Mouse (Mus musculus): Measurements from ENCODE around the gene Dlx5. TPM values are rescaled to one million over a fixed set of nuclear protein-coding genes. Genes with fewer than 3 reads are reported as not detected.

Dlx5 gene
- total RNA-seq, 2 experiments from 2014 or later: not detected

GRCm38 (mm10) chr6:6860411-6861085, 21.3 kb downstream of the Dlx5 start:
- ATAC-seq (ENCODE audit: poor library complexity, severe bottlenecking): no peak

DNA sequence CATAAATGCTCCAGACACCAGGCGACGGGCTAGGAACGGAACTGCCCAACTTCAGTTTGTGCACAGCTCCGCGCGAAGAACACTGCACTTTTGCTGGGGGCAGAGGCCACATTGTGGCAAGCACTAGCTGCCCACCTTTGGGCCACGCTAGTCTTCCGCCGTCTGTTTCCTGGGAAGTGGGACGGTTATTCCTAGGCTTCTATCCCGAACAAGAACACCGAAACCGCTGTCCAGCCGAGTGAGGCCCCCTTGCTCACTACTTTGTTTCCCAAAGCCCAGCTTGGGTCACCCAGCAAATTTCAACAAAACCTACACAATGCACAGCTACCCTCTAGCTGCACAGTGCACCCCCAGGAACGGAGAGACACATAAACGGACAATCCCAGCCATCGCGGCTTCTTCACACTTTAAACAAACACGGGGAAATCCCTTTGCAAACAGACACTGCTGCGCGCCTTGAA, 21.9 kb downstream of the Dlx5 start:
- no peak for ATAC-seq (ENCODE audit: poor library complexity, severe bottlenecking)

- ATAC-seq (ENCODE audit: poor library complexity, severe bottlenecking): no peak
Measured at GRCm38 (mm10) chr6:6859111-6859949, 22.6 kb downstream of the Dlx5 start.

GRCm38 (mm10) chr6:6858571-6858970, 23.3 kb downstream of the Dlx5 start:
- ATAC-seq (ENCODE audit: poor library complexity, severe bottlenecking): no peak

DNA sequence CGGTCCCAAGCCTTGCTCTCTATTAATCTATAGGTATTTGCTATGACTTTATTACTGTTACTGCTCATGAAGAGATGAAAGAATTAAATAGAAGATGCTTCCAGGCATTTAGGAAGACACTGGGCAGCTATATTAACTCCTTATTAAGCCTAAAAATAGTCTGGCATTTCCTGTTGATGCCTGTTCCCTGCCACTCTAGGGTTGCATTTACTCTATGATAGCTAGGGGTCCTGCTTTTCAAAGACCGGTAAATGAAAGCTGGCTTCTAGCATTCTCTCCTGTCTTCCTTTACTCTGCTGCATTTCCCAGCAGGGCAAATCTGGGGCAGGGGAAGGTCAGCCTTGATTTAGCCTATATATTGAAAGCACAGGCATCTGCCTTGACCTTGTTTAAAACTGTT, 24.1 kb downstream of the Dlx5 start:
- ATAC-seq (ENCODE audit: poor library complexity, severe bottlenecking): no peak

- ATAC-seq (ENCODE audit: poor library complexity, severe bottlenecking): no peak
Measured at GRCm38 (mm10) chr6:6856881-6857280, 25.0 kb downstream of the Dlx5 start.

GRCm38 (mm10) chr6:6856316-6856715, 25.6 kb downstream of the Dlx5 start:
- no peak for ATAC-seq (ENCODE audit: poor library complexity, severe bottlenecking)

- no peak for ATAC-seq (ENCODE audit: poor library complexity, severe bottlenecking)
Measured at GRCm38 (mm10) chr6:6855746-6856185, 26.1 kb downstream of the Dlx5 start.

DNA sequence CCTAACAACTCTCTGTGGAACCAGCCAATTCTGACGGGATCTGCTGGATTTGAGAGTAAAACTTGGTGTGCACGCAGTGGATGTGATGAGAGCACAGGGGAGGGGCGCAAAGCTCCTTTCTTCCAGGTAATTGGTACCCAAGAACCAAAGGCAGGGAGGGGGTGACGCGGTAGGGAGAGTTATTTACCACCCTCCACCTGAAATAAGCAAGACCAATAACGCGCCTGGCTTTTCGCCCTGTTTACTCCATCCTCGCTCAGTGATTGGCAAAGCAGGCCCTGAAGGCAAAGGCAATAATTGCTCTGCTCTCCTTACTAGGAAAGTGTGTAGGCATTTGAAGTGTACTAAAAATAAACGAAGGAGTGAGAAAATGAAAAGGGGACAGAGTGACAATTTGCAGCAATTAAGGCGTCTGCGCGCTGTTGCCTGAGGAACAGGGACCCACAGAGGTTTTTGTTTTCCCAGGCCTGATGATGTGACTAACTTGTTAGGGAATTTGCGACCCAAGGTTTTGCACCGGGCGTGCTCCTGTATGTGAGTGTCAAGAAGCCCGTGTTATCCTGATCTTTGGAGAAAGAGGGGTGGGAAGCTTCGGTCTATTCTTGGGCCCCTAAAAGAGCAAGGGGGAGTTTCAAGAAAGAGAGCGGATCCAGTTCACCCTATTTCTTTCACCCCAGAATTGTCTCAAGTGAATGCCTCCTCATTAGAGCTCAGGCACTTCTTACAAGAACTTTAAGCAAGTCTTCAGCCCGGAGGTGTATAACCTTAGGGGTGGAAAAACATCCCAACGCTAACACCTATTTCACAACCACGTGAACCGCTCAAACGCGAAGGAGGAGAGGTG, 26.8 kb downstream of the Dlx5 start:
- no peak for ATAC-seq (ENCODE audit: poor library complexity, severe bottlenecking)

- ATAC-seq (ENCODE audit: poor library complexity, severe bottlenecking): no peak
Measured at GRCm38 (mm10) chr6:6854176-6854575, 27.7 kb downstream of the Dlx5 start.

GRCm38 (mm10) chr6:6852944-6853343, 28.9 kb downstream of the Dlx5 start:
- ATAC-seq (ENCODE audit: poor library complexity, severe bottlenecking): no peak

DNA sequence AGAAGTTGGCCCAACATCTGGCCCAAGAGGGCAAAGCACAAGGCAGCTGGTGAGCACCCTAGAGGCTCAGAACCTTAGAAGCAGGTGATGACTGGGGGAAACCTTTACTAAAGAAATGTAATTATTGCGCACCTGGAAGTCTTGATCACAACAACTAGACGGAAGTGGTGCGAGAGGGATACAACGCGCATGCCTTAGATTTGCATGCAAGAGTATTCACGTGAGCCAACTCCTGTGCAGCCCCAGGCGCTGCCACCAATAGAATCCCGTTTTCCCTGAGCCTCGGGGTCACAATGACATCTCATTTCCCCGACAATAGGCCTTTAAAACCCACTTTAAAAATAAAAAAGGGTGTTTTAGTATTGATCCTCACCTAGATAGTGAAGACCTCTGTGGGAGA, 30.7 kb downstream of the Dlx5 start:
- no peak for ATAC-seq (ENCODE audit: poor library complexity, severe bottlenecking)

- ATAC-seq (ENCODE audit: poor library complexity, severe bottlenecking): no peak
Measured at GRCm38 (mm10) chr6:6850324-6851060, 31.4 kb downstream of the Dlx5 start.

- ATAC-seq (ENCODE audit: poor library complexity, severe bottlenecking): no peak
Measured at GRCm38 (mm10) chr6:6849744-6850143, 32.1 kb downstream of the Dlx5 start.

- ATAC-seq (ENCODE audit: poor library complexity, severe bottlenecking): no peak
Measured at GRCm38 (mm10) chr6:6848541-6848940, 33.3 kb downstream of the Dlx5 start.

DNA sequence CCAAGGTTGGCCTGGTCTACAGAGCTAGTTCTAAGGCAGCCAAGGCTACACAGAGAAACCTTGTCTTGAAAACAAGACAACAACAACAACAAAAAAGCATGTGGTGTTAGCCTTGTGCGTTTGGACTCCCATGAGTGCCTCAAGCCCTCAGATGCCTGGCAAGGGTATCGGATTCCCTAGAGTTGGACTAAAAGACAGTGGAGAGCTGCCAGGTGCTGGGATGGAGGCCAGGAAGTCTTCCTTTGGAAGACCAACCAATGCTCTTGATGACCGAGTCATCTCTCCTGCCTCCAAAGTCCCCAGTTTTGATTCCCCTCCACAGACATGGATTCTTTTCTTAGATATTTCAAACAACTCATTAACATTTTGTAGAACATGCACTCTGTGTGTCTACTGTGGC, 48.6 kb downstream of the Dlx5 start:
- no peak for ATAC-seq (ENCODE audit: poor library complexity, severe bottlenecking)

- ATAC-seq (ENCODE audit: poor library complexity, severe bottlenecking): no peak
Measured at GRCm38 (mm10) chr6:6830446-6830845, 51.4 kb downstream of the Dlx5 start.
